Mouse (Mus musculus): ENCODE measurements around the gene Cgrrf1. TPM values are rescaled to one million over a fixed set of nuclear protein-coding genes. Genes with fewer than 3 reads are reported as not detected.
A peak's percentile ranks its signal among the peaks of the same experiment; 100 is the strongest.

The Cgrrf1 gene
- polyA plus RNA-seq, 1 experiment from 2014 or later: 30.6 TPM

DNA sequence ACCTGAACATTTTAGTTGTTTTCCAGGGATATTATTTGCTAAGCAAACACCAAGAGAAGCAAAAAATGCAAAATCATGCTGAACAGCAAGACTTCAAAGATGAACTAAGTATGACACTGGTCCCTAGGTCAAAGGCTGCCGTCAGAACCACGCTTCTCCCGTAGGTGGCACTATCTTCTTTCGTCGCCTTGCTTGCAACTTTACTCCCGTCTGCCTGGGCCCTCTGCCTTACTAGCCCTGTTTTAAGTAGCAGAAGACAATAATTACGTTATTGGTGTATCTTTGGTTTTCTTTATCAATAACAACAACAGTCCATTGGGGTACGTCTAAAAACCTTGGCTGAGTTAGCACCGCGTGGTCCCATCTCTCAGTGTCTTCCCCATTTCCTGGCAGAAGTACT is 49.0 kb downstream of the Cgrrf1 start:
- no peak for ATAC-seq (ENCODE audit: insufficient number of reproducible peaks, insufficient read depth, low FRiP score, low read depth)
- Histone ChIP-seq H3K4me3 (ENCODE audit: low read depth, low read length) (no peak overlapping the region), H3K4me1 (ENCODE audit: control insufficient read depth, insufficient read depth, low read length) (peaks cover 3% of the 10 kb centered on the region; the same call in 1 of the 2 replicates), H3K36me3 (ENCODE audit: control insufficient read depth, insufficient read depth, low read length) (no peaks in the 10 kb centered on the region), H3K9me3 (ENCODE audit: control insufficient read depth, low read depth, low read length) (no peaks in the 10 kb centered on the region), H3K4me2 (replicated peaks; ENCODE audit: low read depth, low read length) (no peak overlapping the region), H3K27me3 (ENCODE audit: control insufficient read depth, insufficient read depth, low read length) (no peaks in the 10 kb centered on the region), H3K27ac (ENCODE audit: low read length) (no peak overlapping the region), H3K9ac (replicated peaks; ENCODE audit: low read depth, low read length) (no peak overlapping the region)
- WGBS: 14% methylated on average over 10 of the region's 10 CpGs

DNA sequence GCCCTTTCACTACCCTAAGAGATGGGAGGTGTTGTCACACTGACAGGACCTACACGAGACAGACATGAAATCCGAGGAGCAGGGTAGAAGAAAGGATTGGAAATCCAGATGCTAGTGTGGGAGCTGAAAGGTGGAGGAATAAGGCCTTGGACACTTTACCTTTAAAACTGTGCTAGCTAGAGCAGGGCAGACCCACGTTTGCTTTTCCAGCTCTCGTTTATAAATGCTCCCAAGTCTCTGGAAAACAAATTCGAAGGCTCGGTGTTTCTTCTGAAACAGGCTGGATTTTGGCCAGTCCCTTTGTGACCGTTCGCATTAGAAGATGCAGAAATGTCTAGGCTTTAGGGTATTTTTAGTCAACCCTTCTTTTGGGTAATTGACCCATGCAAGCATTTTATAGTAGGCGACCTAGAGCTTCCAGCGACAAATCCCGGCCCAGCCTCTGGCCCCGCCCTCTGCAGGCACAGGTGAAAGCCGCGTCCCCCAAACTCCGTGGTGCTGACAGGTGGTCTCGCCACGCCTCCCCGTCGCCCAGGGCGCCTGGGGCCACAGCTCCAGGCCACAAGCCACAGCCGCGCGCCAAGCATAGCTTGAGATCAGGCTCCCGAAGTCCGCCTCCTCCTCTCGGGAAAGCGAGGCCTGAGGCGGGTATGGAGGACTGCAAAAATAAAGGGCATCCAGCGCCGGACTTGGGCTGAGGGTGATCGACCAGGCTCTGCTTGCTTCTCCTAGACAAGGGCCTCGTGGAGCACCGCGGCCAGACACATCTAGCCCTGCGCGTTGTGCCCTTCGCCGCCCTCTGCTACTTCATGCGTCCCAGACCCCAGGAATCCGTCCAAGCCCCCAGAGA is 49.9 kb downstream of the Cgrrf1 start:
- Histone ChIP-seq H3K27ac (ENCODE audit: low read length) (peak overlapping the region; percentile 30; the same call in 1 of the 2 replicates), H3K9ac (replicated peaks; ENCODE audit: low read depth, low read length) (peak overlapping the region; percentile 47), H3K4me3 (ENCODE audit: low read depth, low read length) (peak overlapping the region; percentile 71), H3K36me3 (ENCODE audit: control insufficient read depth, insufficient read depth, low read length) (no peaks in the 10 kb centered on the region), H3K9me3 (ENCODE audit: control insufficient read depth, low read depth, low read length) (no peaks in the 10 kb centered on the region), H3K4me2 (replicated peaks; ENCODE audit: low read depth, low read length) (peak overlapping the region; percentile 90), H3K27me3 (ENCODE audit: control insufficient read depth, insufficient read depth, low read length) (no peaks in the 10 kb centered on the region), H3K4me1 (ENCODE audit: control insufficient read depth, insufficient read depth, low read length) (peaks cover 6% of the 10 kb centered on the region; the same call in 1 of the 2 replicates)
- WGBS: 5% methylated on average over 40 of the region's 40 CpGs
- 0 out of 2 replicates have a peak, but pooled peaks have one; percentile 10 for ATAC-seq (ENCODE audit: insufficient number of reproducible peaks, insufficient read depth, low FRiP score, low read depth)

DNA sequence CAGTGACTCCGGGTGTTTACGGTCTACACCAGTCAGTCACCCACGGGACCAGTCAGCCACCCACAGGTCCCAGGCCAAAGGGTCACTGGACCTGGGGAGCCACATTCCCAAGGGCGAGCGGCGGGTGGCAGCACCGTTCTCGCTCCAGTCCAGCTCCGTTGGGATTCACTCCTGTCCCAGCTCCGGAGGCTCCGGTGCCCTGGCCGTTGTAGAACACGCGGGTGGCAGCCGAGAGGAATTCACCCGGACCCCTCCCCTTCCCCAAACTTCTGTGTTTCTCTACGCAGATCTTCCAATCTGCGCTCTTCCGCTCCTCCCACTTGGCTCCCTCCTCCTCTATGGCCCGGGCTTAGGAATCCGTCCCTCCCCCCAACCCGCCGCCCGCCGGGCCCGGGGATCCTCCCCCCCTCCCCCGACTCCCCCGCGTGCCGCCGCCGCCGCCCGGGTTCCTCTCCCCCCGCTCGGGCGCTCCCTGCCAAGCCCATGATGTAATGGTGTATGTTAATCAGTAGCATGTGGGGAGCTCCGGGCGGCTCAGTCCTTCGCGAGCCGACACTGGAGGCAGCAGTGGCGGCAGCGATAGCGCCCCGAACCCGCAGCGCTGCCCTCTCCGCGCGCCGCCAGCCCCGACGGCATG is 50.6 kb downstream of the Cgrrf1 start, which contains the start of gene Samd4:
Gene Samd4, plus strand, starts transcription at position 424 of the 637 bp plus-strand sequence.
- Histone ChIP-seq H3K9me3 (ENCODE audit: control insufficient read depth, low read depth, low read length) (no peaks in the 10 kb centered on the region), H3K27ac (ENCODE audit: low read length) (peak within 1 kb of the TSS; percentile 95), H3K27me3 (ENCODE audit: control insufficient read depth, insufficient read depth, low read length) (no peaks in the 10 kb centered on the region), H3K4me3 (ENCODE audit: low read depth, low read length) (peak within 1 kb of the TSS; percentile 71), H3K9ac (replicated peaks; ENCODE audit: low read depth, low read length) (peak within 1 kb of the TSS; percentile 78), H3K4me2 (replicated peaks; ENCODE audit: low read depth, low read length) (peak within 1 kb of the TSS; percentile 90), H3K4me1 (ENCODE audit: control insufficient read depth, insufficient read depth, low read length) (peaks cover 6% of the 10 kb centered on the region; the same call in 1 of the 2 replicates), H3K36me3 (ENCODE audit: control insufficient read depth, insufficient read depth, low read length) (no peaks in the 10 kb centered on the region)
- under 1% methylated on average over 54 of the region's 54 CpGs for WGBS
- peak; percentile 75 for ATAC-seq (ENCODE audit: insufficient number of reproducible peaks, insufficient read depth, low FRiP score, low read depth)

DNA sequence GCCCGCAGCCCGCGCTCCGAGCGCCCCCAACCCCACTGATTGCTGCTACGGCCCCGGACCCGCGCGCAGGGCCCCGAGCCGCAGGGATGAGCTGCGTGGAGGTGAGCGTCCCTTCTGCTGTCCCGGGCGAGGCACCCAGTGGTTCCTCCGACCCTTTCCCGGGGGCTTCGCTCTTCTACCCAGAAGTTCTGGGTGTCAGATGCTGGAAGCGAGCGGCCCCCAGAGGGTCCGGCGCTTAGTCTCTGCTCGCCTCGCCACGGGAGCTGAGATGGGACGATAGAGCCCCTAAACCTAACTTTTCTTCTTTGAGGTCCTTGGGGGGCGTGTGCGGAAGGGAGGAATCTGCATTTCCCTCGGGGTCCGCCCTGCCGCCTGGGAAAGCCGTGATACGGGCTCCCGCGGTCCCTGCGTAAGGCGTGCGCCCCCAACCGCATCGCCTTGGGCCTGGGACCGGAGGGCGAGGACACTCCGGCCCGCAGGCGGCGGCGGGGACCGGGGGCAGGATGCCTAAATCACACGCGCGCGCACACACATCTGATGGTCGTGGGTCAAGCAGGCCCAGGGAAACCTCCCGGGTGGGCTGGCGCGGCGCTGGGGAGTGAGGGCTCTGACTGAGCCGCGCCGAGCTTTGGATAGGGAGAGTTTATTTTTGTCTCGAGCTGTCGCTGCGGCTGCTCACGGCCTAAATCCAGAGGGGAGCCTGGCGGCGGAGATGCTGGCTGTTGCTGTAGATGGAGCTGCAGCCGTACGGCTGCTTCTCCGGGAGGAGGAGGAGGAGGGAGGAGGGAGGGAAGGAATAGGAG is 51.3 kb downstream of the Cgrrf1 start:
- under 1% methylated on average over 67 of the region's 70 CpGs for whole genome bisulfite sequencing

DNA sequence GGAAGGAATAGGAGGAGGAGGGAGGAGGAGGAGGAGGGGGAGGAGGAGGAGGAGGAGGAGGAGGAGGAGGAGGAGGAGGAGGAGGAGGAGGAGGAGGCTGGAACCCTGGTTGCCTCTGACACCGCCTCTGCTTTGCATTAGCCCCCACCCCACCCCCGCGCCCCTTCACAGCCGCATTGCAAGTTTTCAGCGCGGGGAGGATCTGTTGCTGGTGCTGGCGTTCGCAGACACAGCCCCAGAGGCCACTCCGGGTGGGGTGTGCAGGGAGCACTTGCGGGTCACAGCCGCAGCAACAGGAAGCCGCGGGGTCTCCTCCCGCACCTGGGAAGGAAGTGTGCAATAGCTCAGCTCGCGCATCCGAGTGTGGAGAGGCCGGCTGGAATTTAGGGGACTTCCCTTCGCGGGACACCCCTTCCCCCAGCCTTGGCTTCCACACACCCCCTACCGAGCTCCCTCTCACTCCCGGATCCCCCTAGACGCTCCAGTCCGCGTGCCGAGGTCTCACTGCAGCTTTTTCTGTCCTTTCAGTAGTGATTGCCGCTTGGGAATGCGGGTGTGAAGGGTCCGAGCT is 52.0 kb downstream of the Cgrrf1 start:
- Histone ChIP-seq H3K27ac (ENCODE audit: low read length) (peak overlapping the region; percentile 92), H3K4me3 (ENCODE audit: low read depth, low read length) (peak overlapping the region; percentile 71), H3K9me3 (ENCODE audit: control insufficient read depth, low read depth, low read length) (no peaks in the 10 kb centered on the region), H3K9ac (replicated peaks; ENCODE audit: low read depth, low read length) (peak overlapping the region; percentile 64), H3K4me2 (replicated peaks; ENCODE audit: low read depth, low read length) (peak overlapping the region; percentile 90), H3K4me1 (ENCODE audit: control insufficient read depth, insufficient read depth, low read length) (peaks cover 6% of the 10 kb centered on the region; the same call in 1 of the 2 replicates), H3K36me3 (ENCODE audit: control insufficient read depth, insufficient read depth, low read length) (no peaks in the 10 kb centered on the region), H3K27me3 (ENCODE audit: control insufficient read depth, insufficient read depth, low read length) (no peaks in the 10 kb centered on the region)
- ATAC-seq (ENCODE audit: insufficient number of reproducible peaks, insufficient read depth, low FRiP score, low read depth): peak; percentile 28; the same call in 1 of the 2 replicates
- WGBS: 0% methylated on average over 21 of the region's 29 CpGs

More for the DNA sequence above, 51.3 kb downstream of the Cgrrf1 start:
- peak overlapping the region; percentile 95 for H3K27ac ChIP-seq (ENCODE audit: low read length)
- no peaks in the 10 kb centered on the region for H3K36me3 ChIP-seq (ENCODE audit: control insufficient read depth, insufficient read depth, low read length)
- H3K27me3 ChIP-seq (ENCODE audit: control insufficient read depth, insufficient read depth, low read length): no peaks in the 10 kb centered on the region
- peaks cover 6% of the 10 kb centered on the region; the same call in 1 of the 2 replicates for H3K4me1 ChIP-seq (ENCODE audit: control insufficient read depth, insufficient read depth, low read length)
- peak; percentile 11; the same call in 1 of the 2 replicates for ATAC-seq (ENCODE audit: insufficient number of reproducible peaks, insufficient read depth, low FRiP score, low read depth)
- peak overlapping the region; percentile 71 for H3K4me3 ChIP-seq (ENCODE audit: low read depth, low read length)
- H3K4me2 ChIP-seq (replicated peaks; ENCODE audit: low read depth, low read length): peak overlapping the region; percentile 90
- H3K9ac ChIP-seq (replicated peaks; ENCODE audit: low read depth, low read length): peak overlapping the region; percentile 78
- H3K9me3 ChIP-seq (ENCODE audit: control insufficient read depth, low read depth, low read length): no peaks in the 10 kb centered on the region

DNA sequence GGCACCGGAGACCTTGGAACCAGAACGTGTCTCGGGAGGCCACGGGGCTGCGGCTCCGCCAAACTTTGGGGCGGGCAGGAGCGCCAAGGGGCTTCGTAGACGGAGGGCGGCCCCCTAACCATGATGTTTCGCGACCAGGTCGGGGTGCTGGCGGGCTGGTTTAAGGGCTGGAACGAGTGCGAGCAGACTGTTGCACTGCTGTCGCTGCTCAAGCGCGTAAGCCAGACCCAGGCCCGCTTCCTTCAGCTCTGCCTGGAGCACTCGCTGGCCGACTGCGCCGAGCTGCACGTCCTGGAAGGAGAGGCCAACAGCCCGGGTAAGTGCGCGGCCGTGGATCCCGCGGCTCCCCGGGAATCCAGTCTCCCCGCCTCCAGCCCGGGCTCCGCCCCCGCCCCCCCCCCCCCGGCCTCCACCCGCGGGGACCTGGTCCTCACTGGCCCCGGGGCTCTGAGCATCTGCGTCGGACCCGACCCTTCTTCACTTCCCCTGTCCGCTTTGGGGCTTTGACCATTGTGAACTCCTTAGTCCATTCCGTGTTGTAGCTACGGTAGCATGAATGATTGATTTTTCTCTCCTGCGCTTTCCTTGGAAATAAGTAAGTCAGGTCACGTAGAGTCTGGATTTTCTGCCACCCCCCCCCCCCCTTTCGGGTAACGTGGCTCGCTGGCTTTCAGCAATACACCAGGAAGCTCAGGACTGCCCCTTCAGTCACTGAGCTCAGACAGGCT is 52.9 kb downstream of the Cgrrf1 start:
- peak; percentile 25 for ATAC-seq (ENCODE audit: insufficient number of reproducible peaks, insufficient read depth, low FRiP score, low read depth)

DNA sequence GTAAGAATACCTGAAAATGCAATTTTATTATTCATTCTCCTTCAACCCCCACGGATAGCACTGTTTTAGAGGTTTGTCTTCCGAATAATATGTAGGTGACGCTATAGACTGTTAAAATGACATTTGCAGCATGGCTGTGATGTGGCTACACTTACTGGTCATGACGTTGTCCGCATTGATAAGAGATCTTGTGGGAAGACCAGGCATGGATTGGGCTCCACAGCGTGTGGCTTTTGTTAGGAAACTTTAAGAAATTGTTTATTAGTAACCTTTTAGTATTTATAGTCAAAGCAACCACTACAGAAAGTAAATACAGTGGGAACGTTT is 53.5 kb downstream of the Cgrrf1 start:
- Histone ChIP-seq H3K4me1 (ENCODE audit: control insufficient read depth, insufficient read depth, low read length) (peaks cover 6% of the 10 kb centered on the region; the same call in 1 of the 2 replicates), H3K4me2 (replicated peaks; ENCODE audit: low read depth, low read length) (peak overlapping the region; percentile 90), H3K4me3 (ENCODE audit: low read depth, low read length) (peak overlapping the region; percentile 71), H3K27me3 (ENCODE audit: control insufficient read depth, insufficient read depth, low read length) (no peaks in the 10 kb centered on the region), H3K9me3 (ENCODE audit: control insufficient read depth, low read depth, low read length) (no peaks in the 10 kb centered on the region), H3K27ac (ENCODE audit: low read length) (peak overlapping the region; percentile 92), H3K9ac (replicated peaks; ENCODE audit: low read depth, low read length) (peak overlapping the region; percentile 64; the same call in 1 of the 2 replicates), H3K36me3 (ENCODE audit: control insufficient read depth, insufficient read depth, low read length) (no peaks in the 10 kb centered on the region)
- WGBS: 2% methylated on average over 7 of the region's 7 CpGs
- ATAC-seq (ENCODE audit: insufficient number of reproducible peaks, insufficient read depth, low FRiP score, low read depth): no peak

More for the DNA sequence above, 52.9 kb downstream of the Cgrrf1 start:
- Histone ChIP-seq H3K4me2 (replicated peaks; ENCODE audit: low read depth, low read length) (peak overlapping the region; percentile 90), H3K27ac (ENCODE audit: low read length) (peak overlapping the region; percentile 92), H3K36me3 (ENCODE audit: control insufficient read depth, insufficient read depth, low read length) (no peaks in the 10 kb centered on the region), H3K9ac (replicated peaks; ENCODE audit: low read depth, low read length) (peak overlapping the region; percentile 64), H3K4me1 (ENCODE audit: control insufficient read depth, insufficient read depth, low read length) (peaks cover 6% of the 10 kb centered on the region; the same call in 1 of the 2 replicates), H3K27me3 (ENCODE audit: control insufficient read depth, insufficient read depth, low read length) (no peaks in the 10 kb centered on the region), H3K9me3 (ENCODE audit: control insufficient read depth, low read depth, low read length) (no peaks in the 10 kb centered on the region), H3K4me3 (ENCODE audit: low read depth, low read length) (peak overlapping the region; percentile 71)
- 1% methylated on average over 51 of the region's 52 CpGs for WGBS
